Mouse (Mus musculus): ENCODE measurements around the gene Stat1. TPM values are rescaled to one million over a fixed set of nuclear protein-coding genes. Genes with fewer than 3 reads are reported as not detected.

Stat1 gene
- polyA plus RNA-seq, 1 experiment from 2014 or later = 10.5 TPM

DNA sequence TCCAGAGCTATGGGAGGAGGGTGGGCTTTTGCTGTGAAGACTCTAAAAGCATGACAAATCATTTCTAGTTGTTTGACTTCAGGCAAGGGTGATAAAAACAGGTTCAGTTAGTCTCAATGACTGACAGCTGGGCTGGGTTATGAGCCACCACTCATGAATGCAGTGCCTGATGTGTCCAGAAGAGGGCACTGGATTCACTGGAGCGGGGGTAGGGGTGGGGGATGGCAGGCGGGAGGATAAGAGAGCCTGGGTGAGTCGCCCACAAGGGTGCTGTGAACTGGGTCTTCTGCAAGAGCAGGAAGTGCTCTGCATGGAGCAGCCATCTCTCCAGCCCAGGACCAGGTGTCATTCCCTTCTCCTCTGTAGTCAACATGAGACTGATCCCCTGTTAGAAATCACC, 50.8 kb downstream of the Stat1 start:
- peak; percentile 16; the same call in 1 of the 2 replicates for ATAC-seq
- H3K27me3 ChIP-seq (replicated peaks; ENCODE audit: control insufficient read depth, insufficient read depth, low read length) = no peaks in the 10 kb centered on the region
- no peak overlapping the region for H3K4me3 ChIP-seq (replicated peaks; ENCODE audit: low read length)
- no peak overlapping the region for H3K27ac ChIP-seq (ENCODE audit: low read length)
- no peak overlapping the region for H3K4me2 ChIP-seq (ENCODE audit: low read length)
- H3K9me3 ChIP-seq (ENCODE audit: control insufficient read depth, low read length) = no peaks in the 10 kb centered on the region
- H3K4me1 ChIP-seq (replicated peaks; ENCODE audit: control insufficient read depth, insufficient read depth, low read length) = no peaks in the 10 kb centered on the region
- H3K9ac ChIP-seq (replicated peaks; ENCODE audit: low read depth, low read length) = no peak overlapping the region
- H3K36me3 ChIP-seq (ENCODE audit: control insufficient read depth, insufficient read depth) = no peaks in the 10 kb centered on the region
- WGBS = 12% methylated on average over 3 of the region's 3 CpGs

- H3K27me3 ChIP-seq (replicated peaks; ENCODE audit: control insufficient read depth, insufficient read depth, low read length) = no peaks in the 10 kb centered on the region
- H3K4me2 ChIP-seq (ENCODE audit: low read length) = no peak overlapping the region
- no peak overlapping the region for H3K9ac ChIP-seq (replicated peaks; ENCODE audit: low read depth, low read length)
- no peak overlapping the region for H3K4me3 ChIP-seq (replicated peaks; ENCODE audit: low read length)
- 81% methylated on average over 7 of the region's 7 CpGs for WGBS
- no peaks in the 10 kb centered on the region for H3K9me3 ChIP-seq (ENCODE audit: control insufficient read depth, low read length)
- no peaks in the 10 kb centered on the region for H3K4me1 ChIP-seq (replicated peaks; ENCODE audit: control insufficient read depth, insufficient read depth, low read length)
- H3K27ac ChIP-seq (ENCODE audit: low read length) = no peak overlapping the region
- ATAC-seq = no peak
- H3K36me3 ChIP-seq (ENCODE audit: control insufficient read depth, insufficient read depth) = no peaks in the 10 kb centered on the region
Observed at GRCm38 (mm10) chr1:52170747-52171146, 51.5 kb downstream of the Stat1 start.

- Histone ChIP-seq H3K9me3 (ENCODE audit: control insufficient read depth, low read length) (no peaks in the 10 kb centered on the region), H3K27ac (ENCODE audit: low read length) (no peak overlapping the region), H3K27me3 (replicated peaks; ENCODE audit: control insufficient read depth, insufficient read depth, low read length) (no peaks in the 10 kb centered on the region), H3K4me1 (replicated peaks; ENCODE audit: control insufficient read depth, insufficient read depth, low read length) (no peaks in the 10 kb centered on the region), H3K4me2 (ENCODE audit: low read length) (no peak overlapping the region), H3K9ac (replicated peaks; ENCODE audit: low read depth, low read length) (no peak overlapping the region), H3K4me3 (replicated peaks; ENCODE audit: low read length) (no peak overlapping the region), H3K36me3 (ENCODE audit: control insufficient read depth, insufficient read depth) (no peaks in the 10 kb centered on the region)
- 78% methylated on average over 8 of the region's 8 CpGs for WGBS
- no peak for ATAC-seq
Observed at GRCm38 (mm10) chr1:52171271-52171670, 52.0 kb downstream of the Stat1 start.

GRCm38 (mm10) chr1:52175321-52175720, 56.1 kb downstream of the Stat1 start:
- no peak overlapping the region for H3K9ac ChIP-seq (replicated peaks; ENCODE audit: low read depth, low read length)
- ATAC-seq = no peak
- H3K4me3 ChIP-seq (replicated peaks; ENCODE audit: low read length) = no peak overlapping the region
- no peaks in the 10 kb centered on the region for H3K27me3 ChIP-seq (replicated peaks; ENCODE audit: control insufficient read depth, insufficient read depth, low read length)
- 69% methylated on average over 5 of the region's 5 CpGs for whole genome bisulfite sequencing
- H3K27ac ChIP-seq (ENCODE audit: low read length) = no peak overlapping the region
- H3K4me1 ChIP-seq (replicated peaks; ENCODE audit: control insufficient read depth, insufficient read depth, low read length) = no peaks in the 10 kb centered on the region
- H3K9me3 ChIP-seq (ENCODE audit: control insufficient read depth, low read length) = no peaks in the 10 kb centered on the region
- H3K36me3 ChIP-seq (ENCODE audit: control insufficient read depth, insufficient read depth) = no peaks in the 10 kb centered on the region
- no peak overlapping the region for H3K4me2 ChIP-seq (ENCODE audit: low read length)

- WGBS = 57% methylated on average over 3 of the region's 3 CpGs
- H3K9me3 ChIP-seq (ENCODE audit: control insufficient read depth, low read length) = no peaks in the 10 kb centered on the region
- H3K27me3 ChIP-seq (replicated peaks; ENCODE audit: control insufficient read depth, insufficient read depth, low read length) = no peaks in the 10 kb centered on the region
- no peaks in the 10 kb centered on the region for H3K4me1 ChIP-seq (replicated peaks; ENCODE audit: control insufficient read depth, insufficient read depth, low read length)
- no peak overlapping the region for H3K9ac ChIP-seq (replicated peaks; ENCODE audit: low read depth, low read length)
- H3K27ac ChIP-seq (ENCODE audit: low read length) = no peak overlapping the region
- H3K36me3 ChIP-seq (ENCODE audit: control insufficient read depth, insufficient read depth) = no peaks in the 10 kb centered on the region
- no peak overlapping the region for H3K4me3 ChIP-seq (replicated peaks; ENCODE audit: low read length)
- ATAC-seq = no peak
- H3K4me2 ChIP-seq (ENCODE audit: low read length) = no peak overlapping the region
Observed at GRCm38 (mm10) chr1:52175983-52176382, 56.7 kb downstream of the Stat1 start.

DNA sequence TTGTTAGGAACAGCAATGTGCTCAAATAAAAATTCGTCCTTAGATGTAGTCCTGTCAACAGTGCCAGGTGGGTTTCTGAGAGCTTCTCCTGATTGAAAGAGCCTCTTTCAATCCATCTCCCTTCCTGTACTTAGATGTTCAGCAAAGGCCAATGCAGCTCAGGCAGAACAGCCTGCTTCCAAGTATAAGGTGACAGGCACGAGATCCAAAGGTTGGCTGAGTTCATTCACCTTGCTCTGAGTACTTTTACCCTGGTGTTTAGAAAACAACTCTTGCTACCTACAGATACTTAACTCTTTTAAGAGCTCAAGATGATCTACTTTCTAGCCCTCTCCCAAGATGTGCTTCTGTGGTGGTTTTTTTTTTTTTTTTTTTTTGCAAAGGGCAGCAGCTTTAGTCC, 57.8 kb downstream of the Stat1 start:
- Histone ChIP-seq H3K4me1 (replicated peaks; ENCODE audit: control insufficient read depth, insufficient read depth, low read length) (no peaks in the 10 kb centered on the region), H3K36me3 (ENCODE audit: control insufficient read depth, insufficient read depth) (no peaks in the 10 kb centered on the region), H3K9me3 (ENCODE audit: control insufficient read depth, low read length) (no peaks in the 10 kb centered on the region), H3K4me2 (ENCODE audit: low read length) (no peak overlapping the region), H3K27me3 (replicated peaks; ENCODE audit: control insufficient read depth, insufficient read depth, low read length) (no peaks in the 10 kb centered on the region), H3K27ac (ENCODE audit: low read length) (no peak overlapping the region), H3K4me3 (replicated peaks; ENCODE audit: low read length) (no peak overlapping the region), H3K9ac (replicated peaks; ENCODE audit: low read depth, low read length) (no peak overlapping the region)
- ATAC-seq = no peak
- 78% methylated on average over 2 of the region's 2 CpGs for WGBS

DNA sequence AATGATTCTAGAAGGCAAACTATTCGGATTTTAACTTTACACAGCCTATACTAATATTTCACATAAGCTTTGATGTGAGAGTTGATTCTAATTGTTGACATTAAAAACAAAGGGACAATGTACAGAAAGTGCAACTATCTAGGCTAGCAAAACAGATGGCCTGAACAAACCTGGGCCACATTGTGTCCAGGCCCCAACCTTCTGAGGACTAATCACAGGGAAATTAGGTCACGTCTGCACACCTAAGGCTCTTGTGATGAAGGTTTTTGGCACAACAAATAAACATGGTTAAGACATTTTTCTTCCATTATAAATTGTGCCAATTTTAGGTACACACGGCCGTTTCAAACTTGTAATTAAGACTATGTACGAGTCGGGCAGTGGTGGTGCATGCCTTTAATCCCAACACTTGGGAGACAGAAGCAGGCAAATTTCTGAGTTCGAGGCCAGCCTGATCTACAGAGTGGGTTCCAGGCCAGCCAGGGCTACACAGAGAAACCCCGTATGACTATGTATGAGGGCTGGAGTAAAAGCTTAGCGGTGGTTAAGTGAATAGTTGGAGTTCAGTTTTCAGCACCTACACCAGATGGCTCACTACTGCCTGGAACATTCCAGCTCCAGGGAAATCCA, 60.8 kb downstream of the Stat1 start:
- no peak for ATAC-seq
- Histone ChIP-seq H3K4me1 (replicated peaks; ENCODE audit: control insufficient read depth, insufficient read depth, low read length) (no peaks in the 10 kb centered on the region), H3K27me3 (replicated peaks; ENCODE audit: control insufficient read depth, insufficient read depth, low read length) (no peaks in the 10 kb centered on the region), H3K9me3 (ENCODE audit: control insufficient read depth, low read length) (no peaks in the 10 kb centered on the region), H3K4me3 (replicated peaks; ENCODE audit: low read length) (no peak overlapping the region), H3K4me2 (ENCODE audit: low read length) (no peak overlapping the region), H3K36me3 (ENCODE audit: control insufficient read depth, insufficient read depth) (no peaks in the 10 kb centered on the region), H3K27ac (ENCODE audit: low read length) (no peak overlapping the region), H3K9ac (replicated peaks; ENCODE audit: low read depth, low read length) (no peak overlapping the region)
- WGBS = 95% methylated on average over 9 of the region's 9 CpGs

- no peaks in the 10 kb centered on the region for H3K36me3 ChIP-seq (ENCODE audit: control insufficient read depth, insufficient read depth)
- H3K4me1 ChIP-seq (replicated peaks; ENCODE audit: control insufficient read depth, insufficient read depth, low read length) = no peaks in the 10 kb centered on the region
- no peak overlapping the region for H3K27ac ChIP-seq (ENCODE audit: low read length)
- H3K4me3 ChIP-seq (replicated peaks; ENCODE audit: low read length) = no peak overlapping the region
- no peak overlapping the region for H3K4me2 ChIP-seq (ENCODE audit: low read length)
- H3K27me3 ChIP-seq (replicated peaks; ENCODE audit: control insufficient read depth, insufficient read depth, low read length) = no peaks in the 10 kb centered on the region
- no peak overlapping the region for H3K9ac ChIP-seq (replicated peaks; ENCODE audit: low read depth, low read length)
- ATAC-seq = no peak
- H3K9me3 ChIP-seq (ENCODE audit: control insufficient read depth, low read length) = no peaks in the 10 kb centered on the region
Observed at GRCm38 (mm10) chr1:52181994-52182393, 62.8 kb downstream of the Stat1 start.

DNA sequence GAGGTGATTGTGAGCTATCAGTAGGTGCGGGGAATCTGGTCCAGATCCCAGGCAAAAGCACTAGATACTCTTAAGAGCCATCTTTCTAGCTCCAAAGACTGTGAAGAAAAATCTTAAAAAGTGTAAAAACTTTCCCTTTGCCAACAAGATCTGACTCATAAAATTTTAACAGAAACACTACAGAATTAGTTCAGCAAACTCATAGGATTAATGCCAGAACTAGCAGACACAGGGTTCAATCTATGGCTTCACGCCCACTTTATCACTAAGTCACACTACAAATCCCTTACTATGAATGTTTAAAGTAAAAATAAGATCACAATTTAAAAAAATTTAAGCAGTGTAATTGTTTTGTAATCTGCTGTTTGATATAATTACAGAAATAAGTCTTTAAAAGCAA, 63.8 kb downstream of the Stat1 start:
- H3K4me2 ChIP-seq (ENCODE audit: low read length) = no peak overlapping the region
- no peaks in the 10 kb centered on the region for H3K4me1 ChIP-seq (replicated peaks; ENCODE audit: control insufficient read depth, insufficient read depth, low read length)
- no peak overlapping the region for H3K27ac ChIP-seq (ENCODE audit: low read length)
- no peak overlapping the region for H3K9ac ChIP-seq (replicated peaks; ENCODE audit: low read depth, low read length)
- H3K36me3 ChIP-seq (ENCODE audit: control insufficient read depth, insufficient read depth) = no peaks in the 10 kb centered on the region
- no peaks in the 10 kb centered on the region for H3K27me3 ChIP-seq (replicated peaks; ENCODE audit: control insufficient read depth, insufficient read depth, low read length)
- 80% methylated on average over 2 of the region's 2 CpGs for WGBS
- H3K9me3 ChIP-seq (ENCODE audit: control insufficient read depth, low read length) = no peaks in the 10 kb centered on the region
- ATAC-seq = no peak
- H3K4me3 ChIP-seq (replicated peaks; ENCODE audit: low read length) = no peak overlapping the region
